Mouse (Mus musculus) erythroblast, embryonic 14.5 days (primary cell): ENCODE data around the gene Chd5. TPM values are rescaled to one million over a fixed set of nuclear protein-coding genes. Genes with fewer than 3 reads are reported as not detected.

ENCODE experiments used
- H3K27me3 ChIP-seq: 2 replicates; pipeline ENCODE4 v1.6.1; 2012; ENCODE audit warnings: inconsistent platforms; ENCODE audit not compliant: control insufficient read depth
- H3K36me3 ChIP-seq: 2 replicates; pipeline ENCODE4 v1.6.1; 2012; ENCODE audit warnings: mild to moderate bottlenecking, inconsistent platforms; ENCODE audit not compliant: control insufficient read depth
- H3K4me1 ChIP-seq: 2 replicates; pipeline ENCODE4 v1.6.1; 2012; ENCODE audit warnings: inconsistent platforms; ENCODE audit not compliant: control insufficient read depth
- H3K4me3 ChIP-seq: replicated peaks from 2 replicates; pipeline ENCODE3; 2012; ENCODE audit warnings: moderate library complexity, mild to moderate bottlenecking, inconsistent platforms
- H3K9me3 ChIP-seq: 2 replicates; pipeline ENCODE4 v1.6.1; 2012; ENCODE audit warnings: low read length, inconsistent platforms, mixed read lengths; ENCODE audit not compliant: control insufficient read depth
- GATA1 ChIP-seq: IDR thresholded peaks from 2 replicates; pipeline ENCODE4 v1.6.1; 2012; ENCODE audit warnings: low read length, inconsistent platforms, mixed read lengths
- TAL1 ChIP-seq: IDR thresholded peaks from 3 replicates; pipeline ENCODE4 v1.6.1; 2012; ENCODE audit warnings: low read length, inconsistent platforms, mixed read lengths
- polyA plus RNA-seq: library from polyadenylated mRNA; stranded (reverse); fragments of >175 nt; gene quantifications from 2 replicates; pipeline ENCODE4 v1.2.3, GENCODE M21; 2012

Chd5 gene
- polyA plus RNA-seq, 1 experiment = 0.02 TPM

GRCm38 (mm10) chr4:152406531-152406930 is 68.1 kb downstream of the Chd5 start:
- Histone ChIP-seq H3K27me3 (no peaks in the 10 kb centered on the region), H3K4me1 (no peaks in the 10 kb centered on the region), H3K36me3 (no peaks in the 10 kb centered on the region), H3K9me3 (no peaks in the 10 kb centered on the region), H3K4me3 (no peak overlapping the region)
- no peak for TF ChIP-seq GATA1

GRCm38 (mm10) chr4:152410961-152411360 is 72.5 kb downstream of the Chd5 start:
- Histone ChIP-seq H3K36me3 (no peaks in the 10 kb centered on the region), H3K9me3 (no peaks in the 10 kb centered on the region), H3K27me3 (no peaks in the 10 kb centered on the region), H3K4me1 (no peaks in the 10 kb centered on the region), H3K4me3 (no peak overlapping the region)
- TF ChIP-seq GATA1 = no peak
- TF ChIP-seq TAL1 = no peak

GRCm38 (mm10) chr4:152412524-152413080 is 74.2 kb downstream of the Chd5 start:
- Histone ChIP-seq H3K9me3 (no peaks in the 10 kb centered on the region), H3K4me1 (no peaks in the 10 kb centered on the region), H3K36me3 (no peaks in the 10 kb centered on the region), H3K4me3 (no peak overlapping the region), H3K27me3 (no peaks in the 10 kb centered on the region)
- no peak for TF ChIP-seq TAL1

- Histone ChIP-seq H3K27me3 (no peaks in the 10 kb centered on the region), H3K9me3 (no peaks in the 10 kb centered on the region), H3K36me3 (no peaks in the 10 kb centered on the region), H3K4me3 (no peak overlapping the region), H3K4me1 (no peaks in the 10 kb centered on the region)
- TF ChIP-seq TAL1 (no peak), GATA1 (no peak)
Measured at GRCm38 (mm10) chr4:152418229-152419060, 80.0 kb downstream of the Chd5 start.

GRCm38 (mm10) chr4:152423576-152423975 is 85.1 kb downstream of the Chd5 start:
- H3K4me3 ChIP-seq = no peak overlapping the region
- H3K9me3 ChIP-seq = no peaks in the 10 kb centered on the region
- no peaks in the 10 kb centered on the region; the same call in 1 of the 2 replicates for H3K4me1 ChIP-seq
- no peaks in the 10 kb centered on the region for H3K36me3 ChIP-seq
- TF ChIP-seq GATA1 (no peak), TAL1 (no peak)
- H3K27me3 ChIP-seq = no peaks in the 10 kb centered on the region

GRCm38 (mm10) chr4:152424341-152424740 is 85.9 kb downstream of the Chd5 start:
- no peaks in the 10 kb centered on the region; the same call in 1 of the 2 replicates for H3K4me1 ChIP-seq
- H3K9me3 ChIP-seq = no peaks in the 10 kb centered on the region
- TF ChIP-seq TAL1 = no peak
- TF ChIP-seq GATA1 = no peak

GRCm38 (mm10) chr4:152424922-152425321 is 86.5 kb downstream of the Chd5 start:
- Histone ChIP-seq H3K9me3 (no peaks in the 10 kb centered on the region), H3K36me3 (no peaks in the 10 kb centered on the region), H3K4me1 (no peaks in the 10 kb centered on the region; the same call in 1 of the 2 replicates), H3K27me3 (no peaks in the 10 kb centered on the region), H3K4me3 (no peak overlapping the region)
- TF ChIP-seq TAL1 (no peak), GATA1 (no peak)

More at GRCm38 (mm10) chr4:152424341-152424740, 85.9 kb downstream of the Chd5 start:
- no peaks in the 10 kb centered on the region for H3K27me3 ChIP-seq
- no peaks in the 10 kb centered on the region for H3K36me3 ChIP-seq
- no peak overlapping the region for H3K4me3 ChIP-seq

- Histone ChIP-seq H3K36me3 (no peaks in the 10 kb centered on the region), H3K4me1 (no peaks in the 10 kb centered on the region; the same call in 1 of the 2 replicates), H3K27me3 (no peaks in the 10 kb centered on the region), H3K9me3 (no peaks in the 10 kb centered on the region), H3K4me3 (no peak overlapping the region)
- no peak for TF ChIP-seq TAL1
Measured at GRCm38 (mm10) chr4:152428259-152428658, 89.8 kb downstream of the Chd5 start.

GRCm38 (mm10) chr4:152432308-152432707 is 93.9 kb downstream of the Chd5 start:
- Histone ChIP-seq H3K4me1 (no peaks in the 10 kb centered on the region; the same call in 1 of the 2 replicates), H3K36me3 (no peaks in the 10 kb centered on the region), H3K27me3 (no peaks in the 10 kb centered on the region), H3K9me3 (no peaks in the 10 kb centered on the region), H3K4me3 (no peak overlapping the region)
- no peak for TF ChIP-seq GATA1
- TF ChIP-seq TAL1 = no peak

- H3K27me3 ChIP-seq = no peaks in the 10 kb centered on the region
- H3K4me3 ChIP-seq = no peak overlapping the region
- H3K4me1 ChIP-seq = no peaks in the 10 kb centered on the region
- TF ChIP-seq TAL1 (no peak), GATA1 (no peak)
- H3K36me3 ChIP-seq = no peaks in the 10 kb centered on the region
- no peaks in the 10 kb centered on the region for H3K9me3 ChIP-seq
Measured at GRCm38 (mm10) chr4:152434836-152435235, 96.4 kb downstream of the Chd5 start.
